Mouse (Mus musculus) yolk sac, embryonic 10.5 days (tissue): Measurements from ENCODE around the gene 6430571L13Rik.
A peak's percentile ranks its signal among the peaks of the same experiment; 100 is the strongest.

Source experiments
- DNase-seq: peaks from one replicate; pipeline ENCODE4 v3.0.0-alpha.2; 2017; ENCODE audit warnings: low spot score

The 6430571L13Rik gene

DNA sequence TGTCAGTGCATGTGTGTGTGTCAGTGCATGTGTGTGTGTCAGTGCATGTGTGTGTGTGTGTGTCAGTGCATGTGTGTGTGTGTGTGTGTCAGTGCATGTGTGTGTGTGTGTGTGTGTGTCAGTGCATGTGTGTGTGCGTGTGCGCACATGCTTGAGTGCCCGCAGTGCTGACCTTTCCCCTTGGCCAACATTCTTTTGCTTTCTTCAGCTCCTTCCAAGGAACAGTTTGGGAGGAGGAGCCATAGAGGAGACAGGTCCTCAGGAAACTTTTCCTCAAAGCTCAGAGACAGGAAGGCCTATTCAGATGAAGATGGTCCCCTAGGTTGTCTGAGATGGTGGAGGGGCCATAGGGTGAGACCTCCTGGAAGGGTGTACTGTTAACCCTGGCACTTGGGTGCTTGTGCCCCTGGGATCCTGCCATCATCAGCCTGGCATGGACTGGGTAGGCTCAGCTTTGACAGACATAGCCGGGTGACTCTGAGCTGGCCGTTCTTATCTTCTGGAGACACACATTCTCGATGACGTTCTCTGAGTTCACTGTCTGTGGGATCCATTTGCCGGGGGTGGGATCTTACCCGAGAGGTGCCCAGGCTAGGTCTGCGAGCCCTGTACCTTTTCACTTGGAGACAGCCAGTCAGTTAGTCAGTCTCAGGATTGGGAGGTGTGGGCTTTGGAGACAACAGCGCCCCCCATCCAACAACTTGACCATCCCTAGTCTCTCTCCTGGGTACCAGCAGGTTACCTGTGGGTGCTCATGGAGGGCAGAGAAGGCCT lies 33.1 kb upstream of the 6430571L13Rik start:
- peak; percentile 22 for DNase-seq

GRCm38 (mm10) chr9:107307886-107308285 lies 32.5 kb upstream of the 6430571L13Rik start:
- peak; percentile 83 for DNase-seq

DNA sequence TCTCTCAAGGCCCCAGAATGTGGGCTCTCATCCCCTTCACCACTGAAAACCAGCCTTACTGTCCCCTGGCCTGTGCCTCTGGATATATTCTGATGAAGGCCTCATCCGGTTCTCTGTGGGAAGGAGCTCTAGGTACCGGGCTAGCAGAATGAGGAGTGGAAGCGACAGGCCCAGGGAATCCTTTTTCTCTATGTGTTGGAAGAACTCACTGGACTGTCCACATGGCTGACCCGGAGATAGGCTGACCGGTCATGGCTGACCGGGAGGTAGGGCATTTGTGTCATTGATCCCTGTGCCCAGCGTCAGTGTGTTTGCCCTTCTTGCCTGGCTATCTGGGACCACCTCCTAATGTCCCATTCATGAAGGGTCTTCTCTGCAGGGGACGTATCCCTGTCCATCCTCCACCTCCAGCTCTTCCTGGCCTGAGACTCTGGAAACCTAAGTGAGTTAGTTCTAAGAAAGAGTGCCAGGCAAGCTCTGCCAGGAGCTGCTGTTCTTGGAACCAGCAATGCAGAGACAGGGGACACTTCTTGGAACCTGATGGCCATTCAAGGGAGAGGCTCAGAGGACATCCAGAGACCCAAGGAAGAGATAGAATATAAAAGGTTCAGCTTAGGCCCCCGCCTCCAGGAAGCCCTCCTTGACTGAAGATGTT lies 31.9 kb upstream of the 6430571L13Rik start:
- DNase-seq, result no peak

GRCm38 (mm10) chr9:107309171-107309570 lies 31.2 kb upstream of the 6430571L13Rik start:
- DNase-seq, result no peak

GRCm38 (mm10) chr9:107309600-107309999 lies 30.8 kb upstream of the 6430571L13Rik start:
- no peak for DNase-seq

DNA sequence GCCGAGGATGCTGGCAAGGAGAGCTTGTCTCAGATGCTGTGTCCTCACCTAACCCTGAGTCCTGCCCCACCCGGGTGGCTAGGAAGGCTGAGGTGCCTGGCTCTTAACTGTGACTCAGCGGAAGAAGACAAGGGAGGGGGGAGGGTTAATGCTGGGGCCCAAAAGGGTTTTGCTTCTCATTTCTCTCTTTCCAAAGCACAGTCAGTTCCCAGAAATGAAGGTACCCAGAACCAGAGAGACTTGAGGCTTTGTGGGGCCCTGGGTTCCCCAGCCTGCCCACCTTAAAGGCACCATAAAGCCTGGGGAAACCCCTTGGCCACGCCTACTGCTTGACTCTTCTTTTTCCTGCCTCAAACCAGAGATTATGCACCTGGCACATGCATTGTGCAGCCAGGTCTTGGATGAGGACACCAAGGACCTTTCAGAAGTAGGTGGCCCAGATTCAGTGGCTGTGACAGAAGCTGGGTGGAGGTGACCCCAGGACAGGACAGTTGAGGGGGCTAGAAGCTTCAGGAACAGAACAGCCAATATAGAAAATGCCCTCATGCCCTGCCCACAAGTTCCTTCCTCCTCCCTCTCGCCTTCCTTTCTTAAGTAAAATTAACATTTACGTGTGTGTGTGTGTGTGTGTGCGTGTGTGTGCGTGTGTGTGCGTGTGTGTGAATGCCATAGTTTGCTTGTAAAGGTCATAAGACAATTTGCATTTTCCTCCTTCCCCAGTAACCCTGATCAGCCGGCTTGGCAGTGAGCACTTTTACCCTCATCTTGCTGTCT lies 27.4 kb upstream of the 6430571L13Rik start:
- DNase-seq, result no peak

DNA sequence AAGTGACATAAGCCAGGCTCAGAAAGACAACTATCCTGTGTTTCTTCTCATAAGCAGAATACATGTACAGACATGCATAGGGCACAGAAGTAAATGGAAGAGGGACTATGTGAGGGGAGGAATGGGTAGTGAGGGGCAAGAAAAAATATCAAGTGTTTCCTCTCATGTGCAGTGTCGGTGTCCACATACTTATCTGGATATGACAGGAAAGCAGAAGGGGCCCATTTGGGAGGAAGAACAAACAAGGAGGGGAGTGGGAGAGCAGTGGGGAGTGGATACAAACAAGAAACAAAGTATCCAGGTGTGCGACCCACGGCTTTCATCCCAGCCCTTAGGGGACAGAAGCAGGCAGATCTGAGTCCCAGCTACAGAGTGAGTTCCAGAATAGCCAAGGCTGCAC lies 26.5 kb upstream of the 6430571L13Rik start:
- no peak for DNase-seq

DNA sequence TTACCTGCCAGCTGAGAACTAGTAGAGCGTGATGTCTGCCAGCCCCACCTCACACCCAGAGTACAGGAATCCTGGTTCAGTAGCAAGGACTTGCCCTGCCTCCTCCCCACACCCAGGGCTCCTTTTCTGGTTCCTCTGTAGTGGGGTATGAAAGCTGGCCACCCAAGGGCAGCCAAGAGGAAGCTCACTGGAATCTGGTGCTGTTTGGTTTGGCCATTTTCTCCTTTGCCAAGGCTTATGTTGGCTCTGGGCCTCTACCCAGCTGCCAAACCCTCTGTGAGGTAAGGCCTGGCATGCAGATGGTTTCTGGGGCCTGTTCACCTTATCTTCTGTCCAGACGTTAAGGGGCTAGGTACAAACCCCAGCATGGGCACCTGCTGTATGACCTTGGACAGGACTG lies 24.6 kb upstream of the 6430571L13Rik start:
- DNase-seq, result no peak

GRCm38 (mm10) chr9:107322461-107323050 lies 17.8 kb upstream of the 6430571L13Rik start:
- DNase-seq, result peak; percentile 26

GRCm38 (mm10) chr9:107323558-107323957 lies 16.8 kb upstream of the 6430571L13Rik start:
- DNase-seq, result no peak

DNA sequence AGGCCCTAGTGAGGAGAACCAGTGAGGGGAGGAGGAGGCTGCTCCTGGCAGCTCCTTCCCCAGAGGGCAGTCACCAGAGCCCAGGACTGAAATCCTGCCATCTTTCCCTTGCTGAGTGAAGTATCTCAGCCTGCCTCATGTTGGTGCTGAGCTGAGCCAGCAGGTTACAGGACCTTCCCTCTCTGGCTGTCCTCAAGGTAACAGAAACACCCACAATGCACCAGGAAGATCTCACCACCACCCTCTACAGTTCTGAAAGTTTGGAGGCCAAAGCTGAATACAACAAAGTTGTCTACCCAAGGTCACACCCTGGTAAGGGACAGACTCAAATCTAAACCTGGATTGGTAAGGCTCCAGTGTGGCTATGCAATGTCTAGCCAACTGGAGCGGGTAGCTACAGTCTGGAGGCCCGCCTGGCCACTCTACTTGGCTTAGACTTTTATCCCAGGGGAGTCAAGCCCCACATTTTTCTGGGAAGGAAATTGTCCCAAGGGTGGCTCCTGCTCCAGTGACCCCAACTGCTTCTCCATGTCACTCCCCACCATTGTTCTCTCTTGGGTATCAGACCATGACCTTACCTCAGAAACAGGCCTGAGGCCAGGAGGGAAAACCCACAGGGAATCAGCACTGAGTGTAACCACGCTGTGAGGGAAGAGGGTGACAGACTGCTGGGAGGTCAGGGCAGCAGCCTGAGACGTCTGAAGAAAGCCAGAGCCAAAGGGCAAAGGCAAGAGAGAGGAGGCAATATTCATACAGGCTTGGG lies 15.4 kb upstream of the 6430571L13Rik start:
- DNase-seq, result no peak

GRCm38 (mm10) chr9:107325904-107326303 lies 14.5 kb upstream of the 6430571L13Rik start:
- DNase-seq, result no peak

- no peak for DNase-seq
These were observed 12.4 kb upstream of the 6430571L13Rik start for GRCm38 (mm10) chr9:107327879-107328620.

DNA sequence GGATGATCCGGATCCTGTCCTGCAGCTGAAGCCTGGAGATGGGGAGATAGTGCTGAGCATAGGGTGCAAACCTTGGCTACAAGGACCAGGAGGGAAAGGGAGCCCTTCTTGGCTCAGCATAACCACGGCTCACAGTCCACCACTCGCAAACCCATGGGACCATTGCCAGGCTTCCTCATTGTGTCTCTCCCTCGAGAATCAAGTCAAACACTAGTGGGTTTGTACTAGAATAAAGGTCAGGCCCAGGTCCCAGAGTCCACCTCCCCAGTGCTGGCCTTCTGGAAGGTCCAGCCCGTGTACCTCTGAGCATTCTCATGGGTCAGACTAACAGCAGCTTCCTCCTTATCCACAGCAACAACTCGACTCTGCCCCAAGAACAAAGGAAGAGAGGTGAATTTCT lies 9.6 kb upstream of the 6430571L13Rik start:
- DNase-seq, result no peak

- no peak for DNase-seq
These were observed 6.7 kb upstream of the 6430571L13Rik start for GRCm38 (mm10) chr9:107333686-107334085.

GRCm38 (mm10) chr9:107334356-107334755 lies 6.0 kb upstream of the 6430571L13Rik start:
- DNase-seq, result no peak

GRCm38 (mm10) chr9:107335046-107335445 lies 5.4 kb upstream of the 6430571L13Rik start:
- no peak for DNase-seq

GRCm38 (mm10) chr9:107335909-107336308 lies 4.5 kb upstream of the 6430571L13Rik start:
- peak; percentile 61 for DNase-seq

DNA sequence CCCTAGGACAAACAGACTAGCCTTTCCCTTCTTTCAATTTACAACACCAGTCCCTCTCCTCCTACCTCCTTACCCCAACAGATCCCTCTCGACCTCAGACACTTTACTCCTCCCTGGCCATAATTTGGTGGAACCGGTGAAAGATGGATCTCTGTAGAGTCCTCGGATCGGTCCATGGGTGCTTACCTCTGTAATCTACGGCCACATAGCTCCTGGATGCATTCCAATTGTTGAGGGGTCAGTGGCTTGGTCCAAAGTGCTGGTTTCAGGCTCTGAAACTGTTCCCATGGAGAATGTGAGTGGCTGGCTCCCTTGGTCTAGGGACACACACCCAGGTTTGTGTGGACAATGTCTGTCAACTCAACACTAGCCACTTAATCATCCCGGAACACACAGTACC lies 4.0 kb upstream of the 6430571L13Rik start:
- no peak for DNase-seq

DNA sequence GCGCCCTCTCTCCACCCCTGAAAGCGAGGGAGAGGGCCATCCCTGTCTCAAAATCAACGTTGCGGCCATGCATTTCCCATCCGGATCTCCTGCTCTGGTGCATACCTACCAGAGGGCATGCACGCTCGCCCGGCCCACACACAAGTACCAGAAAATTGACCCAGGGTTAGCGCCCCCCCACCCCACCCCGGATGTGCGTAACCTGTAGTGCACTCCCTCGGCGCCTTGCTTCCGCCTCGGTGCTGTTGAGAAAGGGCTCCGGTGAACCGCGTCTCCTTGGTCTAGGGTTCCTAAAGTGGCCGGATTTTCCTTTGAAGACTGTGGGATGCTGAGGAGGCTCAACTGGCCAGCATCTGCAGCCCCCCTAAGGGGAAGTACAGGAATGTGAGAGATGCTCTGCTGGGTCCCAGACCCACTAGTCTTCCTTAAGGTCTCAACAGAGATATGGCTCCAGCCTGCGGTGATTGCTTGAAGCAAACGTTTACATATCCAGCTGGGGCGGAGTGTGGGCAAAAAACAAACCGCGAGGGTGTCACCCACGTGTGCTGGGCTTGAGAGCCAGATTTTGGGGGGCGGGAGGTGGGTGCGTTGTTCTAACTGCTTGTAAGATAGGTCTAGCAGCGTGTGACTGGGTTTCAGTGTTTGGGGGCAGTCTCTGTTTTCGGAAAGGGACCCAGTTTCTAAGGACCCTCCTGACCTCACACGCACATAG lies 2.1 kb upstream of the 6430571L13Rik start, which contains the start of gene Hemk1:
TSS of gene Hemk1 (minus strand) at position 179 of the 712 bp plus-strand sequence.
- DNase-seq, result peak; percentile 78
